Mouse (Mus musculus): Measurements from ENCODE around the gene Dock9. TPM values are rescaled to one million over a fixed set of nuclear protein-coding genes. Genes with fewer than 3 reads are reported as not detected.
"Not testable (repeated sequence)": the region's sequence is repeated elsewhere in the genome, so short reads cannot be mapped to it uniquely, and the experiment has no call there.

Gene Dock9
- polyA plus RNA-seq, 3 experiments from 2014 or later = 1.7 to 7.9 (median 3.9) TPM

GRCm38 (mm10) chr14:121735678-121736077 lies 62.0 kb downstream of the Dock9 start:
- no peak for ATAC-seq

GRCm38 (mm10) chr14:121734217-121734616 lies 63.4 kb downstream of the Dock9 start:
- no peak for ATAC-seq

- no peak for ATAC-seq
Observed at GRCm38 (mm10) chr14:121733694-121734093, 63.9 kb downstream of the Dock9 start.

GRCm38 (mm10) chr14:121732196-121732595 lies 65.4 kb downstream of the Dock9 start:
- no peak for ATAC-seq

- ATAC-seq = peak; percentile 91
Observed at GRCm38 (mm10) chr14:121731688-121732168, 65.9 kb downstream of the Dock9 start.

- ATAC-seq = no peak
Observed at GRCm38 (mm10) chr14:121730966-121731365, 66.7 kb downstream of the Dock9 start.

GRCm38 (mm10) chr14:121727996-121728395 lies 69.6 kb downstream of the Dock9 start:
- no peak for ATAC-seq

GRCm38 (mm10) chr14:121724501-121724900 lies 73.1 kb downstream of the Dock9 start:
- no peak for ATAC-seq

GRCm38 (mm10) chr14:121722774-121723173 lies 74.9 kb downstream of the Dock9 start:
- no peak for ATAC-seq

GRCm38 (mm10) chr14:121721431-121721830 lies 76.2 kb downstream of the Dock9 start:
- ATAC-seq = no peak

- ATAC-seq = no peak
Observed at GRCm38 (mm10) chr14:121719638-121720601, 77.7 kb downstream of the Dock9 start.

- ATAC-seq = not testable (repeated sequence)
Observed at GRCm38 (mm10) chr14:121714799-121715198, 82.8 kb downstream of the Dock9 start.

- ATAC-seq = no peak
Observed at GRCm38 (mm10) chr14:121714268-121714667, 83.4 kb downstream of the Dock9 start.

- no peak for ATAC-seq
Observed at GRCm38 (mm10) chr14:121713830-121714197, 83.8 kb downstream of the Dock9 start.

GRCm38 (mm10) chr14:121713166-121713829 lies 84.3 kb downstream of the Dock9 start:
- ATAC-seq = no peak

- no peak for ATAC-seq
Observed at GRCm38 (mm10) chr14:121711089-121711826, 86.4 kb downstream of the Dock9 start.

GRCm38 (mm10) chr14:121710130-121710529 lies 87.5 kb downstream of the Dock9 start:
- peak; percentile 65 for ATAC-seq

GRCm38 (mm10) chr14:121708244-121708643 lies 89.4 kb downstream of the Dock9 start:
- no peak for ATAC-seq

- ATAC-seq = no peak
Observed at GRCm38 (mm10) chr14:121706482-121706901, 91.1 kb downstream of the Dock9 start.

- no peak for ATAC-seq
Observed at GRCm38 (mm10) chr14:121705644-121706043, 92.0 kb downstream of the Dock9 start.

GRCm38 (mm10) chr14:121702534-121702933 lies 95.1 kb downstream of the Dock9 start:
- ATAC-seq = no peak

GRCm38 (mm10) chr14:121700013-121700412 lies 97.6 kb downstream of the Dock9 start:
- no peak for ATAC-seq

GRCm38 (mm10) chr14:121698620-121698950 lies 99.1 kb downstream of the Dock9 start:
- no peak for ATAC-seq

Data from inflammation-experienced regulatory T-cells, adult 6 months (primary cell).